Mouse (Mus musculus): Measurements from ENCODE around the gene Mad1l1. TPM values are rescaled to one million over a fixed set of nuclear protein-coding genes. Genes with fewer than 3 reads are reported as not detected.

Mad1l1 gene
- polyA plus RNA-seq, 1 experiment from 2014 or later: 85.6 TPM

DNA sequence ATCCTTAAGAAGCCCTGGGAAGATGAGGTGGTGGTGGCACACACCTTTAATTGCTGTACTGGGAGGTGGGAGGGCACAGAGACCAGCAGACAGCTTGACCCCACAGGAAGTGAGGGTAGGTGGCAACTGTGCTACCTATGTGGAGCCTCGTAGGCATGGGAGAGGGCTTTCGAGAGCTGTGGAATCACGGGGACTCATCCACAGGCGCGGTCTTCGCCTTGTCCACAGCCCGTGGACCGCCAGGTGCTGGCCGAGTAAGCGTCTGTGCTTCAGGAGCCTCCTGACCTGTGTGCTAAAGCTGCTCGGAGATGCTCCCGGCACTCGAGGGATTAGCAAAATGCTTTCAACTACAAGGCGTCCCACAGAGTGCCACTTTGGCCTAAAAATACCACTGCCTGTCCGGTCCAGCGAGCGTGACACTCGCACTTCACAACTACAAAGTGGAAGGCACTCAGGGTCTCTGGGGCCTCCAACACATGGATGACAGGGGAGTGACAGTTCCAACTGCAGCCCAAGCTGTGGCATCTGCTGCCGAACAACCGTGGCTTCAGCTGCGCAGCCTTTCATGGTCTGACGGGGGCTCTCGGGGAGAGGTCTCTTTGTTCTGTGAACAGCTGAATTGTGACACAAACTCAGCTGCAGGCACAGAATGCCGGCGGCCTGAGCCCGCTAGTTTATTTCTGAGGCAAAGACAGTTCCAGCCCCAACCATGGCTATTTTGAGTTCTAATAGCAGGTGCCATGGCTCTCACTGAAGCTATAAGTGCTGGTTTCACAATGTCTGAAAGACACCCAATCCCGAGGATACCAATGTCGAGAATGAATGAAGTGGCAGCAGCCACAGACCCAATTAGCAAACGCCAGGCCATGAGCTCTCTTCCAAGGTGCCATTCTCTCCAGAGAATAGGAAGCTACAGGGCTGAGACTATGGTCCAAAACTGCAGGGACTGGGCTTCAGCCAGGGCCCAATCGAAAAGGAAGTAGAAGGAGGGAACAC is 57.3 kb downstream of the Mad1l1 start:
- DNase-seq (ENCODE audit: low spot score): peak; percentile 92

DNA sequence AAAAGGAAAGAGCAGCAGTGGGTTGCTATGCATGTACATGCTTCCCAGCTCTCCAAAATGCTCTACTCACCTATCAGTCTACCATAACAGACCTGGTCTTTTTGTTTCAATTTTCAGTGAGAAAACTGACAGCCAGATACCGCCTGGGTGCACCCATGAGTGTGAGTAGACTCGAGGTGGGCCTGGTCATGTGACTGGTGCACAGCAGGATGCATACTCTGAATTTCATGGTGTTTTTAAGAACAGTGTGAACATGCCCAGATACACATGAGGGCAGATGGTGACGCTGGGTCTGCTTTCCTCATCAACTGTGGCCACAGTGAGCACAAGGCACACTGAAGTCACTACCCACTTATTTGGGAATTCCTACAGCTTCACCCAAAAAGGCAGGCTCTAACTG is 59.0 kb downstream of the Mad1l1 start:
- DNase-seq (ENCODE audit: low spot score): peak; percentile 53

DNA sequence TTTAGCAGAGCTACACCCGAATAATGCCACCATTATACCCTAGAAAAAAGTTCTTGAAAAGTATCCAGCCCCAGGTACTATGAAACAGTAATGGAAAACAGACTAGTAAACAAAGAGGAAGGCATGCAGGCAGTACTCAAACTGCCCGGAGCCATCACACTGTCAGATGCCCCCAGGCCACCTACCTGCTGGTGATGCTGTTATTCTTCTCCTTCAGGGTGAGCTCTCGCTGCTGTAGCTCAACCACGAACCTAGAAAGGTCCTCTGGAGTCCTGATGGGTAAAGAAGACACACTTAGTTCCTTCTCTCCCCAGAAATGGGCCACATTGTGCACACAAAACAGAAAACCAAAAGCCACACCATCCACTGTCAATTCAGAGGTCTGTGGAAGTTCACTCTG is 60.0 kb downstream of the Mad1l1 start:
- DNase-seq (ENCODE audit: low spot score): no peak

GRCm38 (mm10) chr5:140258633-140259032 is 62.7 kb downstream of the Mad1l1 start:
- DNase-seq (ENCODE audit: low spot score): no peak

- peak; percentile 59 for DNase-seq (ENCODE audit: low spot score)
These were observed 63.3 kb downstream of the Mad1l1 start for GRCm38 (mm10) chr5:140258035-140258434.

DNA sequence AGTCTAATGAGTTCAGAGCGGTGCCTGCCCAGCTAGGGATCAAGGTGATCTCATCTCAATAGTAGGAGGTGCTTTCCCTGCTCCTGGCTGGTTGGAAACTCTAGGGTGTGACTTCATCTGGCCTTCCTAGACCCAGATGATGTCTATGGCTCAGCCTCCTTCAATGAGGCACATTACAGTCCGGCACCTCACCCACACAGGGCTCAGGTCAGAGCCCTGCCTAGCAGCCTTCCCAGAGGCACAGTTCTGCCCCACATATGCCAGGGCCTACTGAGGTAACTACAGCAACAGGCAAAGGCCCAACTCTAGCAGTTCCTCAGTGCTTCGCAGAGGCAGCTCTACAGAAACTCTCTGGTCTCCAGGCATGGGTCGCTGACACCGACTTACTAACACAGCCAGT is 63.9 kb downstream of the Mad1l1 start:
- DNase-seq (ENCODE audit: low spot score): no peak

GRCm38 (mm10) chr5:140256685-140257084 is 64.7 kb downstream of the Mad1l1 start:
- no peak for DNase-seq (ENCODE audit: low spot score)

- DNase-seq (ENCODE audit: low spot score): no peak
These were observed 66.1 kb downstream of the Mad1l1 start for GRCm38 (mm10) chr5:140255265-140255664.

DNA sequence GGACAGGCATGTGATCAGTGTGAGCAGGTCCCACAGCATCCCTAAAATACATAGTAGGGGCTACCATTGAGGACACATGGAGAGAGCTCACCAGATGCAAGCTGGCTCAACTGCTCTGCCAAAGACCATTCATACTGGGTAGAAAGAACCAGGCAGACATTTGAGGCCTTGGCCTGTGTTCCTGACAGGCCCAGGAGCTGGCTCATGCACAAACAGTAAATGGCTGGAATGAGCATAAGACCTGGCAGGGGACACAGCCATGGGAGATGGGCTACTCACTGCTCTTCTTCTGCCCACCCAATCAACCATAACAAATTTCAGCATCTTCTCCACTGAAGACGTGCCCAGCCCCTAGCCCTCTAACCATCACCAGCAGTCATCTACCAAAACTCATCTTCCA is 66.7 kb downstream of the Mad1l1 start:
- DNase-seq (ENCODE audit: low spot score): no peak

GRCm38 (mm10) chr5:140251989-140252388 is 69.4 kb downstream of the Mad1l1 start:
- DNase-seq (ENCODE audit: low spot score): no peak

- DNase-seq (ENCODE audit: low spot score): no peak
These were observed 71.0 kb downstream of the Mad1l1 start for GRCm38 (mm10) chr5:140250370-140250769.

DNA sequence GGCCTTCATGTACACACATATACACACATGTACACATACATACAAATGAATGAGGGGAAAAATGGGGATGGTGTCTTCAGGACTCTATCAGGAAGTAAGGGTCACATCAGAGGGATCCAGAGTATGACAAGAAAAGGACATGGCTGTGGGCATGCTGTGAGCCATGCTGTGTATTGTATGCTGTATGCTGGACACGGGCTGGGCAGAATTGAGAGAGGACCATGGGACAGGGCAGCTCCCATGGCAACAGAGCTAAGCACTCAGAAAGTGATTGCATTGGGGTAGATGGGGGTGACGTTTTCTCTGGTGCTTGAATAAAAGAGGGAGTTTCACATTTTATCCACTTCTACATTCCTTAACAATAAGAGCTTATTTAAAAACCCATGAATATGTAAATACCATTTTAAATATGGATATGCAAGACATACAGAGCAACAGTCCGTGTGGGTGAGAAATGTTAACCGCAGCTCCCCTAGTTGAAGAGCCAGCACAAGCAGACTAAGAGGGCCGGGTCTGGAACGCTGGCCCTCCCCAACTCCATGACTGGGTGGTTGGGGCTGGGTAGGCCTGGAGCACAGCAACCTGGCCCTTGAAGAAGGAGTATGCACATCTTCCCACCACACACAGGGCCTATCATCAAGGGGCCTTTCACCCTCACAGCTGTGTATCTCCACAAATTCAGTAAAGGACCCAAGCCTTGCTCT is 71.8 kb downstream of the Mad1l1 start:
- DNase-seq (ENCODE audit: low spot score): no peak

DNA sequence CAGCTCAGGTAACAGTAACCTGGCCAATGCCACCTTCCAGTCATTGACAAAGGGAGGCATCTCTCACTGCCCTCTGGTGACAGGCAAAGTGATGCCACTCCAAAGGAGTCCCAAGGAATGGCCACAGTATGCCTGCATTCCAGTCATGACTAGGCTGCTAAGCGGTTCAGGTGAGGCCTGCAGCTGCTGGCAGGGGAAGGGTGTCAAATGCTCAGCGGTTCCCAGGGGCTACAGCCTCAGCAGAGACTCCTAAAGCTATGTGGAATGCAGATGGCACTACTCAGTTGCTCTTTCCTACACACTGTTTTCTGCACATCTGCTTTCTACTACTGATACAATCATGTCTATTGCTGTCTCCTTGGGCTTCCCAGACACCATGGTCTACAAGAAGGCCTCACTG is 73.3 kb downstream of the Mad1l1 start:
- DNase-seq (ENCODE audit: low spot score): peak; percentile 53

DNA sequence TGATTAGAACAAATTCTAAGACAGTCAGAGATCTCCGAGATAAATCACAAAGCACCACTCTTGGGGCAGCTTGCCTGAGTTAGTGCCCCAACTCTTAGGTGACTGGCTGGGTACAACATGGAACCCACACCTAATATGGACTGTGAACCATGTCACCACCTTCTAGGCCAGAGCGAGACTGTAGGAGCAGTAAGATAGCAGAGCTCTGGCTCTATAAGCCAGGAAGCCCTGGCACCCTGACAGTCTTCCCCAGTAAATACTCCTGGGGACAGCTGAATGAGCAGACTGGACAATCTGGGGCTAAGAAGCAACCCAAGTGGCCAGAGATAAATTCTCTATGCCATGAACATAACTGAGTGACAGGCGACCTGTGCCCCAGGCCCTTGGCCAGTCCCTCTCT is 81.1 kb downstream of the Mad1l1 start:
- no peak for DNase-seq (ENCODE audit: low spot score)

- no peak for DNase-seq (ENCODE audit: low spot score)
These were observed 82.5 kb downstream of the Mad1l1 start for GRCm38 (mm10) chr5:140238880-140239279.

- no peak for DNase-seq (ENCODE audit: low spot score)
These were observed 90.5 kb downstream of the Mad1l1 start for GRCm38 (mm10) chr5:140230818-140231217.

DNA sequence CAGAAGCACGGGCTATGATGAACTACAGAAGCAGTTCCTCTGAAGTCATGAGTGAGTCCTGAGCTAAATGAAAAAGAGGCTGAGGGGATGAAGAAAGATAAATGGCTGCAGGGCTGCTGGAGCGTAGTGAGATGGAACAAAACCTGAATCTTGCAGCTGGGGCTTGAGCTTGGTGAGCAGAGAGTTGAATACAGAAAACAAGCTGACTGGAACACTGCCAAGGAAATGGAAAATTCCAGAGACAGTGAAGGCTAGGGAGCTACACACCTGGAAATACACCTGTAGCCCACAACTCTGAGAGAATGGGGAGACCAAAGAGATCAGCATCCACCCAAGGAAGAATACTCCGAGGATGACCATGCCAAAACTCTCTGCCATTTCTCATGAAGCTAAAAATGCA is 93.0 kb downstream of the Mad1l1 start:
- DNase-seq (ENCODE audit: low spot score): no peak

- peak; percentile 69 for DNase-seq (ENCODE audit: low spot score)
These were observed 94.5 kb downstream of the Mad1l1 start for GRCm38 (mm10) chr5:140226871-140227270.

DNA sequence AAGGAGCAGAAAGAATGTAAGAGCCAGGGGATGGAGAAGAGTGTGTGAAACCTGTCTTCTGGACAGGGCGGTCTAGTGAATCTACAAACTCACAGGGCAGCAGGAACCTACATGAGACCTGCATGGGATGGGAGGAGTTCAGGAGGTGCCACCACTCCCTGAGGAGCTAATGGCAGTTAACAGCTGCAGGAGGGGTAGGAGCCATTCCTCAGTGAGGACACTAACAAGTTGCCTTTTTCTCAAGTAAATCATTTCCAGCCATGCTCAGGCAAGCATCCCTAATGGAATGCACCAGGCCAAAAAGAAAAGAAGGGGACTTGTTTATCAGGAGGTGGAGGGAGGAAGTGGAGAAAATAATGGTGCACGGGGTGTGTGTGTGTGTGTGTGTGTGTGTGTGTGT is 95.5 kb downstream of the Mad1l1 start:
- DNase-seq (ENCODE audit: low spot score): no peak

GRCm38 (mm10) chr5:140225103-140225502 is 96.2 kb downstream of the Mad1l1 start:
- DNase-seq (ENCODE audit: low spot score): no peak

DNA sequence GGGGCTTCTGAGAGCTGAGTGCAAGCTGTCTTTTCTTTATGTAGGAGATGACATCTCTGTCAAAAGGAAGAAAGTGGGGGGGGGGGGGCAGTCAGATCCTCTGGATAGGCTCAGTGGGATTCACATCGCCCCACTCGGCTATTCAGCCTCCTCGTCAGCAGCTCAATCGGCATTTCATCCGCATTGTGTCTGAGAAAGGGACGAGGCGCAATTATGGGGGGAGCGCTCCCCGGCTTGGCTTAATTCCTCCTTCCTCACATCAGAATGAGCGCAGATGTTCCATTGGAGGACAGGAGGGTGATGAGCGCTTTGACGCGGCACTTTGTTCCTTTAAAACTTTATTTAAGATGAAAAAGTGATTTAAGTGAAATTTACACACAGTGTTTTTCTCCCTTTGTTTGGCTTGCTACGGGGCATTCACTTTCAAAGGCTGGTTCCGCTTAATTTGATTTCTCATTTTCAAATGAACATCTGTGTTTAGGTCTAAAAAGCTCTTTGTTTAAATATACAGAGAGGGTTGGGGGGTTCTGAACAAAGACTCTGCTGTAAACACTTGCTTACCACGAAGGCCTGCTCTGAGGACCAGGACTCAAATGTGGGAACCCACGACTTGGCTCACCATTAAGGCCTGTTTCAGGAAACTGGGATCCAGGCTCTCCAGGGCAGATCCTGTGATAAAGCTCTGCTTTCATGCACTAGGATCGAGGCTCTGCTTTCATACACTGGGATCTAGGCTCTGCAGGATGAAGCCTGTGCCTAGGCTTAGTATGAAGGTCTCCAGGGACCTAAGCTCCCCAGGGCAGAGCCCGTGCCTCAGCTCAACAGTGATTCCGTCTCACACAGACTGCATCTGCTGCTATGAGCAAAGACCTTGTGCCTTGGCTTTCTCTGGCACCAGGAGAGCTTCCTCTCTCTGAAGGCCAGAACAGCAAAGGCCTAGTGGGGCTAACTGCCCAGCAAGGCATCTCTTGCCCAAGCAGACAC is 98.0 kb downstream of the Mad1l1 start:
- no peak for DNase-seq (ENCODE audit: low spot score)

All from thymus, postnatal 0 days (tissue).